Mouse (Mus musculus) cortical plate, adult 2 months (tissue): Measurements from ENCODE around the gene Cry2. TPM values are rescaled to one million over a fixed set of nuclear protein-coding genes. Genes with fewer than 3 reads are reported as not detected.

Experiments
- H3K27ac ChIP-seq: fragments of 200-500 bp; 2 replicates; pipeline ENCODE4 v1.5.1; 2012; ENCODE audit warnings: low read length, control low read depth, inconsistent platforms; ENCODE audit not compliant: insufficient read depth
- H3K4me1 ChIP-seq: fragments of 200-500 bp; 2 replicates; pipeline ENCODE4 v1.6.1; 2011; ENCODE audit warnings: low read length; ENCODE audit not compliant: control insufficient read depth, insufficient read depth
- H3K4me3 ChIP-seq: fragments of 200-500 bp; 2 replicates; pipeline ENCODE4 v1.5.1; 2011; ENCODE audit warnings: mild to moderate bottlenecking, low read length, control low read depth; ENCODE audit not compliant: insufficient read depth
- CTCF ChIP-seq: fragments of 200-500 bp; IDR thresholded peaks from 2 replicates; pipeline ENCODE4 v1.5.1; 2011; ENCODE audit warnings: mild to moderate bottlenecking, control low read depth, low read length; ENCODE audit not compliant: insufficient read depth; ENCODE audit errors: extremely low read depth
- POLR2A ChIP-seq: fragments of 200-500 bp; IDR thresholded peaks from 2 replicates; pipeline ENCODE4 v1.6.1; 2011; ENCODE audit warnings: mild to moderate bottlenecking, low read length, control low read depth; ENCODE audit not compliant: insufficient read depth; ENCODE audit errors: extremely low read depth
- polyA plus RNA-seq: library from polyadenylated mRNA; depleted of rRNA; stranded (reverse); fragments of >200 nt; gene quantifications from 2 replicates; pipeline ENCODE4 v1.2.3, GENCODE M21; 2012

Cry2 gene
- polyA plus RNA-seq, 1 experiment: 108 TPM

- H3K27ac ChIP-seq: peak overlapping the region; percentile 37
- no peak overlapping the region for H3K4me3 ChIP-seq
- TF ChIP-seq CTCF (no peak), POLR2A (no peak)
- H3K4me1 ChIP-seq: peaks cover 21% of the 10 kb centered on the region
Observed at GRCm38 (mm10) chr2:92423702-92424461, 10.0 kb downstream of the Cry2 start.

DNA sequence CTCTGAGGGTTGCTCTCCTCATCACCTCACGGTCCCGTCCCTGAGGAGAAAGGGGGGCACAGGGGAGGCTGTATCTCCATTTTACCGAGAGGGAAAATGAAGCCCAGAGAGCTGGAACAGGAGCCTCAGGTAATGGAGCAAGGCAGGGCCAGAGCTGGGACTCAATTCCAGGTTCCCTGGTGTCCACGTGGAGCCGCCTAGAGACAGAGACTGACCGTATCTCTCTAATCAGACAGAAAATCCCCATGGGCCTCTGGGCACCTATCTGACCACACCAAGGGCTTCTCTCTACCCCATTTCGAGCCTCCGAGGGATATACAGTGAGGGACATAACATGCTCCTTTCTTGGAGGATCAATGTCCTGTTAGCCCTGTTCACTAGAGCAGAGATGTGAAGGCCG is 10.7 kb downstream of the Cry2 start:
- peaks cover 18% of the 10 kb centered on the region for H3K4me1 ChIP-seq
- TF ChIP-seq POLR2A: no peak
- no peak for TF ChIP-seq CTCF
- H3K27ac ChIP-seq: peak overlapping the region; percentile 37
- no peak overlapping the region for H3K4me3 ChIP-seq

GRCm38 (mm10) chr2:92422388-92423135 is 11.3 kb downstream of the Cry2 start:
- Histone ChIP-seq H3K27ac (peak overlapping the region; percentile 37), H3K4me1 (peaks cover 16% of the 10 kb centered on the region), H3K4me3 (no peak overlapping the region)
- TF ChIP-seq CTCF (peak; percentile 40), POLR2A (no peak)

DNA sequence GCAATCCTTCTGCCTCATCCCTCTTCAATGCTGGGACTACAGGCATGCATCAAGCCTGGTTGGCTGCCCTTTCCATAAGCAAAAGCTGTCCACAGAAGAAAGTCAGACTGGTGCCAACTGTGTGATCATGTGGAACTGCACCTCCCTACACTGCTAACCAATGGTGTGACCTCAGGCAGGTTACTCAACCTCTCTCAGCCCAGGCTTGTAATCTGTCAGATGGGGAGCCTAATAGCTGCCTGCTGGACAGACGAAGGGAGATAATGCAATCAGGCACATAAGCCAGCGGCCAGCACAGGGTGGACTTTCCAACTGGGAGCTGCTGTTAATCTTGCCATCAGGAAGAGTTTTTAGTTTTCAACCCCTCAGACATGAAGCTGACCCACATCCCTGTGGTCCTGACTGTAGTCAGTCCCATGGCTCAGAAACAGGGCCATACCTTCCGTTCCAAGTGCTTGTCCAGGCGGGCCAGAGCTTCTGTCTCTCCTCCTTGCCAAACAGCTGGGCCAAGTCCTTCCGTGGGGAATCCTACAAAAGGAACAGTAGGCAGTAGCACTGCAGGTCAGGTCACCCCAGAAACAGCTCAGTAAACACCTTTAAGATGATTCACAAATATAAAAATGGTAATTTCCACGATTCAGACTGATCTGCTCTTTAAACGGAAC is 12.0 kb downstream of the Cry2 start:
- Histone ChIP-seq H3K27ac (no peak overlapping the region), H3K4me1 (peaks cover 14% of the 10 kb centered on the region), H3K4me3 (no peak overlapping the region)
- TF ChIP-seq CTCF (no peak), POLR2A (no peak)

- no peak overlapping the region for H3K27ac ChIP-seq
- no peaks in the 10 kb centered on the region for H3K4me1 ChIP-seq
- TF ChIP-seq CTCF (no peak), POLR2A (no peak)
- no peak overlapping the region for H3K4me3 ChIP-seq
Observed at GRCm38 (mm10) chr2:92411705-92412104, 22.1 kb downstream of the Cry2 start.

GRCm38 (mm10) chr2:92408309-92409045 is 25.4 kb downstream of the Cry2 start:
- no peak for TF ChIP-seq CTCF
- Histone ChIP-seq H3K4me3 (no peak overlapping the region), H3K27ac (peak overlapping the region; percentile 3; the same call in 1 of the 2 replicates), H3K4me1 (peaks cover 3% of the 10 kb centered on the region; the same call in 1 of the 2 replicates)

DNA sequence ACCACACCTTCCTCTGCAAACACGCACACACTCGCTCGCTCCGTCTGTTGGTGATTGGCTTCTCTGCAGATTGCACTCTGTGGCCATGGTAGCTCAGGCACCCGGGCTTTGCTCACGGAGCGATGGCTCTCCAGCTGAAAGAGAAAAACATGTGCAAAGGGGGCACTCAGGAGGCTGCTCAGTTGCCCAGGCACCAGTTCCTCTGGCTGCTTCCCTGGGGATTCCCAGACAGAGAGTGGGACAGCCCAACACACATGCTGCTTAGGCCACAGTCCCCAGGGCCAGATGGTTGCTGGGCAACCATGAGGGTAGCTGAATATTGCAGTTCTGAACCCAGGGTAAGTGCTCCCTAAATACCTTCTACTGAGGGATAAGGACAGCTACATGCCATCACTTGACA is 28.2 kb downstream of the Cry2 start:
- peaks cover 6% of the 10 kb centered on the region; the same call in 1 of the 2 replicates for H3K4me1 ChIP-seq
- TF ChIP-seq CTCF (no peak), POLR2A (no peak)
- no peak overlapping the region for H3K4me3 ChIP-seq
- H3K27ac ChIP-seq: no peak overlapping the region

DNA sequence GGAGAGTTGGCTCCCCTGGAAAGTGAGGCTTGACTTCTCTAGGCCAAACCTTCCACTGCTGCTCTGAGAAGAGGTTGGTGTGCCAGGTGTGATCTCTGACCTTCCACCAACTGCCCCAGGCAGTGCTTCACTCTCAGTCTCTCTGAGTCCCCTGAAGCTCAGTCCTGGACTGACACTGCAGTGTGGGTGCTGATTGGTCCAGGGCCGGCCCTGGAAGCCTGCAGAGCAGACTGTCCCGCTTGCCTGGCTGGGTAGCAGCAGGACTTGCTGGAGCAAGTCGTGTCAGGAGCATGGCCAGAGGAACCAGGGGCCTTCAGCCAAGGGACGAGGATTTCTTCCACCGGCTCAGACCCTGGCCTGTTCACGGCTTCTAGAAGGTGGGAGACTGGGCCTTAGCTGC is 29.1 kb downstream of the Cry2 start:
- Histone ChIP-seq H3K4me3 (no peak overlapping the region), H3K4me1 (peaks cover 6% of the 10 kb centered on the region; the same call in 1 of the 2 replicates), H3K27ac (no peak overlapping the region)
- TF ChIP-seq CTCF (no peak), POLR2A (no peak)

DNA sequence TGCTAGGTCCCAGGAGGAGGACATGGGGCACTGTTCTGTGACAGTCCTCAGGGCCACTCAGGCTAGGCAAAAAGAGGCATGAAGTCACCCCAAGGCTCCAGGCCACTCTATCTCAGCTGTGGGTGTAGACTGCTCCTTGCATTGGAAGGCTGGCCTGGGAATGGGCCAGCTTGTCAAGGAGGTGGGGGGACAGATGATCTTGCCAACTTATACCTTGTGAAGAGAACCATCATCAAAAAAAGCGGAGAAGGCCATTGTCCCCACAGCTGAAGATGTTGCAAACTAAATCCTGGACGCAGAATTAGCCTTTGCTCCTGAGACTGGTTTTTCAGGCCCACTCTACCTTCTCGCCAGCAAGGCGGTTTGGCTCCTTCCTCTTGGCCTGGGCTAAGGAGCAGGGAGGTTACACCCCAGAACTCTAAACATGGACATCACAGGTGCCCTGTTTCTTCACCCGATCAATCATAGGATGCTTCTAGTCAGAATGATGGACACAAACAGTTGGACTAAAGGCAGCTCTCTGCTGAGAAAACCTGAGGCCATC is 30.0 kb downstream of the Cry2 start:
- no peak overlapping the region for H3K4me3 ChIP-seq
- TF ChIP-seq CTCF: no peak
- TF ChIP-seq POLR2A: no peak
- peaks cover 6% of the 10 kb centered on the region; the same call in 1 of the 2 replicates for H3K4me1 ChIP-seq
- peak overlapping the region; percentile 11; the same call in 1 of the 2 replicates for H3K27ac ChIP-seq
